Mouse (Mus musculus) G1E-ER4 (cell line): ENCODE results near the gene Fancb. TPM values are rescaled to one million over a fixed set of nuclear protein-coding genes. Genes with fewer than 3 reads are reported as not detected.

Source experiments
- GATA1 ChIP-seq: IDR thresholded peaks from one replicate; pipeline ENCODE4 v1.8.0; 2012; ENCODE audit warnings: low read length, inconsistent platforms
- polyA plus RNA-seq: library from polyadenylated mRNA; stranded (reverse); fragments of >175 nt; gene quantifications from 2 replicates; pipeline ENCODE4 v1.2.3, GENCODE M21; 2012

The Fancb gene
- polyA plus RNA-seq = 0.21 and 0.30 TPM in 2 replicates

DNA sequence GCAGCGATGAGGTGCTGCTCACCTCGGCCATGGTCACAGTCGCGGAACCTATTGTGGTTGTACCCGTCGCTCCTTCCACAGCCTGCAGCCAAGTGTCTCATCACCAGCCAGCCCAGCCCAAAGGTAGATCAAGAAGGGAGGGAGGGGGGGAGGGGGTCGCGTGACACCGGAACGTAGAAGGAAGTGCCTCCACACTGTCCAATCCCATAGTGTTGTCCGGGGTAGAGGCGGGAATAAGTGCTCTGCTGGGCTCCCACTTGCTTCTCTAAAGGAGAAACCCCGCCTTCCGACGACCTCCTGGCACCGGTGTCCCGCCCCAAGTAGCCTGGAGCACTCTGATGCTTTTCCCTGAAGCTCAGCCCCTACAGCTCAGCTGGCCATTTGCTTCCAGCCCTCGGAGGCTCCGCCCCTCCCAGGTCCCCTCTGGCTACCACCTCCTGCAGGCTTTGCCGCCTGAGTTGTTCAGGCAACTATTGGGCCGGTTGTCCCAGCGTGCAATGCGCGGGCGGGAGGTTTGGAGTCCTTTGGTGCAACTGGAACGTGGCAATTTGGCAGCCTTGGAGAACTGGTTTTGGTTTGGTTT lies at the start of gene Fancb, which contains the start of gene Mospd2:
TSS of gene Fancb (plus strand) at position 400 of the 583 bp plus-strand sequence.
TSS of gene Mospd2 (minus strand) at position 183 of the 583 bp plus-strand sequence.
- no peak for TF ChIP-seq GATA1

DNA sequence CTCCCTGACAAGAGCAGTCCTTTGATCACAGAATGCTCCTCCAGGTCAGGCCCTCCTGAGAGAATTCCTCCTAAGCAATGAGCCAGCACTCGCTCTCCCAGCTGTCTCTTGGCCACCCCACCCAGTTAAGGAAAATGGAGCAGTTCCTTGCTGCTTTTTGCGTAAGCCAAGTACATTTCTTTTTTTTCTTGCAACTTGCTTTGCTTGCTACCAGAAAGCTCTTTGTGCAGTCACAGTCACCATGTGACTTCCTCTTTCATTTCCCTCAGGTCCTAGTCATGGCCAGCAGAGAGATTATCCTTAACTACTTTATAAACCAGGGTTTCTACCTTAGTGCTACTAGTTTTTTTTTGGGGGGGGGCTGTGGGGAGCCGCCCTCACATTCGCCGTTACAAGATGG lies 38.9 kb upstream of the Fancb start:
- TF ChIP-seq GATA1 = no peak

DNA sequence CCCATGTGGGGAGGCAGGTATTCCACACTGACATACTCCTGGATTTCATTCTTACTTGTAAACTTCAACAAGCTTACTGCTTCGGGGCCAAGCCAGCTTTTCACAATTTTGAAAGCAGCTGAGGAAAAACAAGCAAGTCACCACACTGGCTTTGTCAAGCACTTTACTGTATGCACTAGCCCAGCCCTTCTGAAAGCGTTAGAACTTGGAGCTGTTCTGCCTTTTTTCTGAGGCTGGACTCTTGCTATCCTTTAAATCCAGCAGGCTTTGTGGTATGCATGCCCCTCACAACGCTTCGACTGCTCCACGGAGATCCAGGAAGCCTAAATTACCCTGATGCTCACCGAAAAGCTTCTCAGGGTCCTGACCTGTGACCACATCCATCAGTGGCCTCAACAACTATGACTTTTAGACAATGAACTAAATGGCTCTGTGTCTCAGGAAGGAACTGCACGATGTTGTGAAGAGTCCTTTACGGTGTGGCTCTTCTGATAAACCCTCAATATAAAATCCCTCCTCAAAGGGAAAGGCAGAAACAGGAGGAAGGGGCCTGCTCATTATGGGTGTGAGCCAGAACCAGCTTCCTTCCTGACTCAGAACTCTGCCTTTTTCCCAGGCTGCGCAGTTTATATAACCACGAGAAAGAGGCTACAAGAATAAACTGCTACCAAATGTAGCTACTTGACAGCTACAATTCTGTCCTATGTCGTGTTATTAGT lies 28.4 kb upstream of the Fancb start:
- TF ChIP-seq GATA1 = no peak

DNA sequence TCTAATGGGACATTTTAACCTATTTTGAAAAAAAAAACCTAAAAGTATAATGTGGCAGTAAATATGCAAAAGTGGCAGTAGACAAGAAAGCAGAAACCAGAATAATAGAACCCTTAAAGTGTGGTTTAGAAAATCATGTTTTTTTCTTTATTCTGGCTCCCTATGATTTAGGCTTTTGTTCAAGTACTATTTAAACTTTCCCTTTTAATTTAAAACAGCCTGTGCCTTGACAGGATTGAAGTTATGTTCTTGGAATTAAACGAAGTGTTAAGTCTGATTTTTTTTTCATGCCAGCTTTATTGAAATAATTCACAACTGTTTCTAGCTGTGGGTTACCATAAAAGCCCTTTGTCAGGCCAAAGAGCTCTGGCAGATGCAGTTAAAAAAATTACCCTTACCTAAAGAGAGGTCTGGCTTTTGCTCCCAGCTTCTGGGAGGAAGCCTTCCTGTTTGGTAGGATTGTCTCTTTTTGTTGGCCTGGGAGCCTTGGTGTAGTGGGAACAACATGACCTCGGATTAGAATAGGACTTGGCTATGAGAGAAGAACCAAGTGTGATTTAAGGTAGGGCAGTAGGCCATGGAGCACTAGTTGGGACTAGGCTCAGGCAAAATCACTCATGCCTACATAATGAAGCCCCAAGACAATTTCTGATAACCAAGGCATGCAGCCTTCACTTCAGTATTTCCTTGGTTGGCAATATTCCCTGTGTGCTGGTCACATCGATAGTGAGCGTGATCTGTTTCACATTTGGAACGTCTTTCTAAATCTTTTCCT lies 27.6 kb upstream of the Fancb start:
- no peak for TF ChIP-seq GATA1

DNA sequence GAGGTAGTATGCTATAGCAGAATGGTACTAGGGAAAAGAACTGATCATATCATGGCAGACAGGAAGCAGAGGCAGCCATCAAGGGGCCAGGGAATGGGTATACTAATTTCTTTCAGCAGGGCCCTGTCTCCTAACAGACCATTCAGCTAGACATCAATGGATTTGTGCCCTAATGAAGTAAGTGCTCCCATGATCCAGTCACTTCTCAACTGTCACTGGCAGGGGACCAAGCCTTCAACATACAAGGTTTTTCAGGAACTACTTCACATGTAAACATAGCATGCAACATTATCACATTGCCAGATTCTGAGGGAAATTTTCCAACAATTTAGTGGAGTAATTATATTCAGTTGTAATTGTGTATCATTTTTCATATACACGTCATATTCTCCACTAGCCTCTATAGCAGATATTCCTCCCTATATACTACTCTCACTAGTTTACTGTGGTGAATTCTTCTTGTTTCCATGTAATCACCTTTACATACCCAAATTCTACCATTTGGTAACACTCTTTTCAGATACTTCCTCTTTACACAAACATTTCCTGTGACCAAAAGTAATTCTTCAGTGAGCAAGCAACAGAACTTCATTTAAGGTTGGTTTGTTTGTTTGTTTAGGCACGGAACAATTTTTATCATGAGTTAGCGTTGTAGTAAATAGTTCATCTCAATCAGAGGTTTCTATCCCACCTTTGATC lies 14.5 kb upstream of the Fancb start:
- no peak for TF ChIP-seq GATA1

DNA sequence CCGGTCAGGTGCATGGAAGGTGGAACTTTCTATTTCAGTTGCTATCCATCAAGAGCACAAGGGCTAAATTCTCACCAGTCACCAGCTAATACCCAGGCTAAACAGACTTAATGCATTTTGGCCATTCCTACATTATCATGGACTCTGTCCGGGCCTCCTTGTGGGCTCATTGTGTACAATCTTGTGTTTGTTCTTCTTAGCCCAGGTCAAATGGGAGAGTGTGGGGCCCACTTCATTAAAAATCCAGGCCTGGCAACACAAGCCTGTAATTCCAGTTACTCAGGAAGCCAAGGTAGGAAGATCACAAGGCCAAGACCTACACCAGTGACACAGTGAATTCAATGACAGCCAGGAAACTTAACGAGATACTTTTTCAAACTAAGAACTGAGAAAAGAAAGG lies 9.2 kb upstream of the Fancb start:
- no peak for TF ChIP-seq GATA1

DNA sequence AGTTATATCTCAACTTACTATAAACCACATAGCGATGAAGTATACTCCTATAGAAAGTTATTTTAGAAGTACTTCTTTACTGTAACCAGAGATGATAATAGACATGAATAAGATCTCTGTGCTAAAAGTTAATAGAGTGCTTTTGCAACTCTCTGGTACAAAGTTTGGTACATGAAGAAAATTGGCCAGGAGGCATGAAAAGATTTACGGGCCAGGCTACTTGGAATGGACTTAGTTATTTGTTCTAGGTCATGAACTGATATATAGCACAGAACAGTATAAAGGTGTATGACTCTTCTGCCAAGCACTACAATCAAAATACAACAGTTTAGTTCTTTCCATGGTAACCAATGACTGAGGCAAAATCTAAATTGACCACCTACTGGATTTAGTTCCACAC lies 1.5 kb upstream of the Fancb start:
- TF ChIP-seq GATA1 = no peak

DNA sequence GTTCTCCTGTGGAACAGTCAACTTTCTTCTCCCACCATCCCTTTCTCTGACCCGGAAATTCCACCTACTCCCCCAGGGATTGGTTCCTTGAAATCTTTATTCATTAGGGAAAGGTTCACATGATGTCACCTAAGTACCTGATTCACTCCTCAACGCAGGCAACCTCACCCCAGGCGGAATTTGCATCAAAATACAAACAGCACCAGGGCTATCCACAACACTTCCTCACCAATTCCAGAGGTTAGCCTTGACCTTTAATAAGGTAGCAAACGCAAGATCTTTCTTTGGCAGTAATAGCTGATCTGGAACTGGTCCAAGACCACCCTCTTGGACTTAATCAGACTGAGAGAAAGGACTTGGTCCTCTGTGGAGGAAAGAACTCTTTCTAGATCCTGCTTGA lies 22.7 kb downstream of the Fancb start:
- TF ChIP-seq GATA1 = no peak

DNA sequence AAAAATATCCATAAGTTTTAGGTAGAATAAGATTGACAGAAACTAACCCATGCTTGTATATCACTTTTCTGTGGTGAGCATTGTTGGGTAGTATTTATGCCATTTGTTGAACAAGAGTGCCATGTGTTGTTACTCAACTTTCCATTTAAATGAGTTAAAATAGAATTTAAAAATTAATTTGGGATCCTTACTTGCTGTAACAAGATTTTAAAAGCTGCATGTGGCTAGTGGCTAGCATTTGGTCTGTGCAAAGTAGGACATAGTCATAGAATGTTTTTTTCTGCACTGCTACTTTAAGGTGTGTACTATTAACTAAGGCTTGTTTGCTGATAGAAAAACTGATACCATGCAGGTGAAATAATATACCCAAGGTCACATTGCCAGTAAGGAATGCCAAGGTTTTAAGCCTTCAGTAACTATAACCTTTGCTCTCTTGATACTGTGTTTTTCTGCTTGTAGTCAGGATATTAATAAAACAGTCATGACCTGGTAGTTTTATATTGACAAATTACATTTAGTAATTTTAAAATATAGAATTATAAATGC lies 24.5 kb downstream of the Fancb start, which contains the start of gene Gm17604:
TSS of gene Gm17604 (minus strand) at position 51 of the 546 bp plus-strand sequence.
- TF ChIP-seq GATA1 = no peak

Other genes with a start within 250 kb of the Fancb start
- gene Mospd2, start 217 bp upstream of the Fancb start, polyA plus RNA-seq = 0.25 and 0.42 TPM in 2 replicates
- not detected in 2 replicates for gene Gm17604, start 24.2 kb downstream of the Fancb start, polyA plus RNA-seq